Mouse (Mus musculus): ENCODE measurements at regions not wholly inside any gene's neighbourhood (a gene's known extent, or its start where the extent isn't known, plus 50 kb on each side); places are given as distances from the start of the nearest gene placed in this dataset.
A peak's percentile ranks its signal among the peaks of the same experiment; 100 is the strongest.

DNA sequence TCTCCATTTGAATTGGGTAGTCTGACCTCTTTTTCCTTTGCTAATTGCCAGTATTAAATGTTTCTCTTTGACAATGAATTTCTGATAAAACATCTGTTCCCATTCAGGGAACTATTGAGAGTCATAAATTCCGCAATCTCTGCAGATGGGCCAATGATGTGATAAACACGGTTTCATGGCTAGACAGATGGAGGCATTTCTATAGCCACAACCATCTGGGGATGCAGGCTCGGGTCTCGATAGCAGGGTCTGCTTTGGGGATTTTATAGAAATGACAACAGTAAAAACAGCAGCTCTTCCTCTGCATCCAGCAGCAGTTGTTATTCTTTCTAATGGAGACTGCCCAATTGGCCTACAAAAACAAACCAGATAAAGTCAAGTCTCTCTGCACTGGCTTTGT, 82.1 kb upstream of the Ralgapa2 start:
- DNase-seq (ENCODE audit: low spot score) (no peak), ATAC-seq (no peak)
- no peak overlapping the region for H3K4me2 ChIP-seq (replicated peaks; ENCODE audit: low read depth, low read length)
- H3K27ac ChIP-seq (ENCODE audit: low read length) = no peak overlapping the region
- no peaks in the 10 kb centered on the region for H3K4me1 ChIP-seq (ENCODE audit: insufficient read depth, low read depth, low read length)
- no peak overlapping the region for H3K4me3 ChIP-seq (ENCODE audit: low read depth, low read length)
- H3K9ac ChIP-seq (replicated peaks; ENCODE audit: low read depth) = no peak overlapping the region
- H3K36me3 ChIP-seq (ENCODE audit: insufficient read depth, low read length) = no peaks in the 10 kb centered on the region
- H3K9me3 ChIP-seq (ENCODE audit: low read length) = no peaks in the 10 kb centered on the region
- TF ChIP-seq CTCF (IDR thresholded peaks at IDR 0.05) = no peak
- TF ChIP-seq EP300 (IDR thresholded peaks at IDR 0.05) = no peak
- H3K27me3 ChIP-seq (replicated peaks; ENCODE audit: insufficient read depth, low read length) = no peaks in the 10 kb centered on the region
- 86% methylated on average over 4 of the region's 4 CpGs for WGBS

DNA sequence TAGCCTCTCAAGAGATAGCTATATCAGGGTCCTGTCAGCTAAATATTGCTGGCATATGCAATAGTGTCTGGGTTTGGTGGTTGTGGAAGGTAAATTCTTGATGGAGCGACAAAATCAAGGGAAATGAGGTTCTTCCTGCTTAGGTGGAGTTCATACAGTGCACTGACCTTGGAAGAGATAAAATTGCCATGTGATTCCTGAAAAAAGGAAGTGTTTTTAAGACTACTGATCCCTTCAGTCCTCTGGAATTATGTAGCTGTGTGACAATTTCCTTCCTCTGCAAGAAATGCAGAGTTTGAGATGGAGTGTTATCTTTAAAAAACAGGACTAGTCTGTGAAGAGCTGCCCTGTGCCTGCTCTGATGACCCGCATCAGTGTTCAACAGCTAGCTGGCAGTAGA, 83.5 kb upstream of the Ralgapa2 start:
- Histone ChIP-seq H3K9ac (replicated peaks; ENCODE audit: low read depth) (no peak overlapping the region), H3K4me1 (ENCODE audit: insufficient read depth, low read depth, low read length) (no peaks in the 10 kb centered on the region), H3K27me3 (replicated peaks; ENCODE audit: insufficient read depth, low read length) (no peaks in the 10 kb centered on the region), H3K27ac (ENCODE audit: low read length) (no peak overlapping the region), H3K9me3 (ENCODE audit: low read length) (no peaks in the 10 kb centered on the region), H3K4me2 (replicated peaks; ENCODE audit: low read depth, low read length) (no peak overlapping the region), H3K36me3 (ENCODE audit: insufficient read depth, low read length) (no peaks in the 10 kb centered on the region), H3K4me3 (ENCODE audit: low read depth, low read length) (no peak overlapping the region)
- TF ChIP-seq EP300 (IDR thresholded peaks at IDR 0.05) (0 out of 2 replicates have a peak, but pooled peaks have one; percentile 22), CTCF (IDR thresholded peaks at IDR 0.05) (no peak)
- WGBS = 66% methylated on average over 2 of the region's 2 CpGs
- ATAC-seq = no peak
- DNase-seq (ENCODE audit: low spot score) = no peak

DNA sequence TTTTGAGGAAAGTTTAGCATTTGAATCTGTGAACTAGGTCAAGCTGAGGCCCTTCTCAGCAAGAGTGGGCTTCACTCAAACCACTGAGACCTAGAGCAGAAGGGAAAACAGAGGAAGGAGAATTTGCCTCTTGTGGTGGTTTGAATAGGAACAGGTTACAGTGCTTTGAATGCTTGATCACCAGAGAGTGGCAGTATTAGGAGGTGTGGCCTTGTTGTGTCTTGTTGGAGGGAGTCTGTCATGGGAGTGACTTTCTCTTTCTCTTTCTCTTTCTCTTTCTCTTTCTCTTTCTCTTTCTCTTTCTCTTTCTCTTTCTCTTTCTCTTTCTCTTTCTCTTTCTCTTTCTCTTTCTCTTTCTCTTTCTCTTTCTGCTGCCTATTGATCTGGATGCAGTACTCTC, 94.0 kb upstream of the Ralgapa2 start:
- no peak for ATAC-seq
- Histone ChIP-seq H3K27ac (ENCODE audit: low read length) (no peak overlapping the region), H3K9me3 (ENCODE audit: low read length) (no peaks in the 10 kb centered on the region), H3K4me3 (ENCODE audit: low read depth, low read length) (no peak overlapping the region), H3K9ac (replicated peaks; ENCODE audit: low read depth) (no peak overlapping the region), H3K27me3 (replicated peaks; ENCODE audit: insufficient read depth, low read length) (no peaks in the 10 kb centered on the region), H3K4me1 (ENCODE audit: insufficient read depth, low read depth, low read length) (no peaks in the 10 kb centered on the region), H3K4me2 (replicated peaks; ENCODE audit: low read depth, low read length) (no peak overlapping the region), H3K36me3 (ENCODE audit: insufficient read depth, low read length) (no peaks in the 10 kb centered on the region)
- no peak for DNase-seq (ENCODE audit: low spot score)
- TF ChIP-seq EP300 (IDR thresholded peaks at IDR 0.05) = no peak
- no peak for TF ChIP-seq CTCF (IDR thresholded peaks at IDR 0.05)

DNA sequence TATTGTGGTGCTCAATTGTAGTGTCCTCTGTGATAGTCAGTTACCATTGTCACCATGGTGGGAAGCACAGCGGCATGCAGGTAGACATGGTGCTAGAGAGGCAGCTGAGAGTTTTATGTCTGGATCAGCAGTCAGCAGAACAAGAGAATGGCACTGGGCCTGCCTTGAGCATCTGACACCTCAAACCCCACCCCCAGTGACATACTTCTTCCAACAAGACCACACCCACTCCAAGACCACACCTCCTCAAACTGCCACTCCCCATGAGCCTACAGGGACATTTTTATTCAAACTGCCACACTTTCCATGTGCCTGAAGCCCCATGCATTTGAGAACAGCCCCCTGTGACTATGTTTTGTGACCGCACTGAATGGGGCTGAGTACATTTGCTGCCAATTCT, 98.8 kb upstream of the Ralgapa2 start:
- Histone ChIP-seq H3K27me3 (replicated peaks; ENCODE audit: insufficient read depth, low read length) (no peaks in the 10 kb centered on the region), H3K9ac (replicated peaks; ENCODE audit: low read depth) (no peak overlapping the region), H3K36me3 (ENCODE audit: insufficient read depth, low read length) (no peaks in the 10 kb centered on the region), H3K27ac (ENCODE audit: low read length) (no peak overlapping the region), H3K9me3 (ENCODE audit: low read length) (no peaks in the 10 kb centered on the region), H3K4me2 (replicated peaks; ENCODE audit: low read depth, low read length) (no peak overlapping the region), H3K4me3 (ENCODE audit: low read depth, low read length) (no peak overlapping the region), H3K4me1 (ENCODE audit: insufficient read depth, low read depth, low read length) (no peaks in the 10 kb centered on the region)
- 97% methylated on average over 2 of the region's 2 CpGs for WGBS
- ATAC-seq (no peak), DNase-seq (ENCODE audit: low spot score) (no peak)
- no peak for TF ChIP-seq CTCF (IDR thresholded peaks at IDR 0.05)
- no peak for TF ChIP-seq EP300 (IDR thresholded peaks at IDR 0.05)

DNA sequence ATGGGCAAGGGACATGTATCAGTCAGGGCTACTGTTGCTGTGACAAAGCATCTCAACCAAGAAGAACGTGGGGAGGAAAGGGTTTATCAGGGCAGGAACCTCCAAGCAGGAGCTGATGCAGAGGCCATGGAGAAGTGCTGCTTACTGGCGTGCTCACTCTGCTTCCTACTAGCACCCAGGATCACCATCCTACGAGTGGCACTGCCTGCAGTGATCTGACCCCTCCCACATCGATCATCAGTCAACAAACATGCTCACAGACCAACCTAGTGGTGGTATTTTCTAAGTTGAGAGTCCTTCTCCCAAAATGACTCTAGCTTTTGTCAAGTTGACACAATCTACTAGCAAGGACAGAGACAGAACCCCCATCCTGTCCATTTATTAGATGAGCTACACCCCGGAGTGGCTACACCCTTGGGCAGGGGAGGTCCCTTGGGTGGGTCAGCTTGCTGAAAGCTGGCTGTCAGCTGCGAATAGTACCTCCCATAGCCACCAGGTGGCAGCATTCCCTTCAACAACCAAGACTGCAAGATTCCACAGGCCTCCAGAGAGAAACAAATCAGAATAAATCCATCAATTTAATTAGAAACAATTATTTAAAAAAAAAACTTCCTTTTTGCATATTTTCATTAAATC, 99.9 kb upstream of the Ralgapa2 start:
- 33% methylated on average over 6 of the region's 6 CpGs for WGBS

DNA sequence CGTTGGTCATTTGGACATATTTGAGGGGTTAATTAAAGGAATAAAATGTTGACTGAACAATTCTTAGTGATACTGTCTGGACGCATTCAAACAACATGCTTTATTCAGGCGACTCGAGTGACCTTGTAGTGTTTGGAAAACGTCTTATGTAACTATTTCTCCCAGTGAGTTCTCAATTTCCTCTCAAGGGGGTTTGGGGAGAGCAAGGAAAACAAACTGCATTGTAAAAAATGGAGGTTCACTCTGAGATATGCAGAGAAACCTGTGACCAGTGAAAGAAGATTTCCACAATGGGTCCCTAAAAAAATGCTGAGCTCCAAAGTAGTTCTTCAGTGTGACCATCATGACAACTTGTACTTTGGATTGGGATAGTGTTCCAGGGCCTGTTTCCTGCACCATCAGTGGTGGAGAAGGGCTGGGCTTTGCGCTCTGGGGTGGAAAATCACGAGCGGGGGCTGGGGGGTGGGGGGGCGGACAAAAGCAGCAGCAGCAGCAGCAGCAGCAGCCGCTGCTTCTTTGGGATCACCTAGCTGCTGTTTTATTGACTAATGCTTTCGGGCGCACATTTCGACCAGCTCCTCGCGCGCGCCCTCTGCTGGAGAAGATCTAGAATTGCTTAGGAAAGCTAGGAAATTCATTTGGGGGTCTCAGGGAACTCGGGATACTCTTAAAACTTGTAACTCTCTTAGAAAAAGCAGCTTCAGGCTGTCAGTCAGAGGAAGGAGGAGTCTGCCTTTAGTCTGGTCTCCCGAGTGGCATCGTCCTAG, 100.6 kb upstream of the Ralgapa2 start:
- ATAC-seq (no peak), DNase-seq (ENCODE audit: low spot score) (peak; percentile 56)
- Histone ChIP-seq H3K4me3 (ENCODE audit: low read depth, low read length) (no peak overlapping the region), H3K4me1 (ENCODE audit: insufficient read depth, low read depth, low read length) (no peaks in the 10 kb centered on the region), H3K27me3 (replicated peaks; ENCODE audit: insufficient read depth, low read length) (no peaks in the 10 kb centered on the region), H3K27ac (ENCODE audit: low read length) (no peak overlapping the region), H3K9me3 (ENCODE audit: low read length) (no peaks in the 10 kb centered on the region), H3K9ac (replicated peaks; ENCODE audit: low read depth) (no peak overlapping the region), H3K4me2 (replicated peaks; ENCODE audit: low read depth, low read length) (peak overlapping the region; percentile 43), H3K36me3 (ENCODE audit: insufficient read depth, low read length) (no peaks in the 10 kb centered on the region)
- WGBS = 3% methylated on average over 20 of the region's 20 CpGs
- TF ChIP-seq CTCF (IDR thresholded peaks at IDR 0.05) = peak; percentile 81
- no peak for TF ChIP-seq EP300 (IDR thresholded peaks at IDR 0.05)

More for the DNA sequence above, 99.9 kb upstream of the Ralgapa2 start:
- H3K27ac ChIP-seq (ENCODE audit: low read length) = no peak overlapping the region
- no peak for TF ChIP-seq EP300 (IDR thresholded peaks at IDR 0.05)
- peak; percentile 90 for TF ChIP-seq CTCF (IDR thresholded peaks at IDR 0.05)
- H3K4me2 ChIP-seq (replicated peaks; ENCODE audit: low read depth, low read length) = no peak overlapping the region
- H3K9ac ChIP-seq (replicated peaks; ENCODE audit: low read depth) = no peak overlapping the region
- H3K36me3 ChIP-seq (ENCODE audit: insufficient read depth, low read length) = no peaks in the 10 kb centered on the region
- DNase-seq (ENCODE audit: low spot score) (peak; percentile 82), ATAC-seq (peak; percentile 62; the same call in 1 of the 2 replicates)
- no peaks in the 10 kb centered on the region for H3K27me3 ChIP-seq (replicated peaks; ENCODE audit: insufficient read depth, low read length)
- no peaks in the 10 kb centered on the region for H3K9me3 ChIP-seq (ENCODE audit: low read length)
- no peaks in the 10 kb centered on the region for H3K4me1 ChIP-seq (ENCODE audit: insufficient read depth, low read depth, low read length)
- H3K4me3 ChIP-seq (ENCODE audit: low read depth, low read length) = no peak overlapping the region

All from lung, postnatal 0 days (tissue).